12 mouse cellular contexts compared by ENCODE assay signal in the genomic region with DNA sequence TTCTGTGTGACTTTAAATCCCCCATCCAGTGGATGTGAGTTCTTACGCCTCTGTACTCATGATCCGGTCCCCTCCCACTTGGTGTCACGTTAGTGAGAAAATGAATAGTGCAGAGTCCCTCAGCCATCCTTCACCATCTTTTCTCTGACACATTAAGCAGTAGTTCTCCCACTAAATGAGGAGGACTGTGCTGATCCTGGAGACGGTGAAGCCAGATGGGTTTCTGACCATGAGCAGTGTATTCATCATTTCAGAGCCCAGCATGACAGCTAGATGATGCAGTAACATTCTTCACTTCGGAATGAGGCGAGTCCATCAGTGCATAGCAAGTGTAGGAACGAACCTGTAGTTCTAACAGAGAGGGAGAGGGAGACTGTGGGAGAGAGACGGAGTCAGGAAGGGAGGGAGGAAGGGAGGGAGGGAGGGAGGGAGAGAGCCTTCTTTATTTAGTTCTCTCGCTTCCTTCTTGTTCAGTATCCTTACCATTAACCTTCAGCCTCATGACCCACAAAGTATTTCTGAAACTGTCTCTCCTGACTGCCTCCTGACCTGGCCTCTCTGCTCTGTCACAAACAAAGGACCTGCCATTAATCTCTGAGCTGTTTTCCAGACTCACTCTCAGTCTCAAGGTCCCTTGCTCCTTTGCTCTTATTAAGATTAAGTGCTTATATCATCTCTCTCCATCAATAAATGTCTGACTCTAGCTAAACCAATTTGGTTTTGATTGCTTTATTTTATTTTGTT. TPM values are rescaled to one million over a fixed set of nuclear protein-coding genes. Genes with fewer than 3 reads are reported as not detected.
DNase-seq lines count a peak whose midpoint lies in the region; ATAC-seq lines count a peak whose summit lies in the region.
"Had no signal": no experiment of that assay in that cellular context is flagged by ENCODE, and none has a peak within 500 bp of the region (broad histone marks: within the 10 kb centered on the region; RNA-seq: fewer than 3 reads in every experiment).

No protein-coding gene starts in this region.

- H3K36me3 ChIP-seq in heart, embryonic 11.5 days (ENCODE audit: control insufficient read depth, insufficient read depth, low read length), result no peaks in the 10 kb centered on the region
- no peaks in the 10 kb centered on the region for H3K36me3 ChIP-seq in neural tube, embryonic 13.5 days
- no peaks in the 10 kb centered on the region for H3K36me3 ChIP-seq in limb, embryonic 15.5 days

- peaks cover 8% of the 10 kb centered on the region for H3K4me1 ChIP-seq in heart, embryonic 11.5 days (ENCODE audit: control insufficient read depth, insufficient read depth, low read length)
- H3K4me1 ChIP-seq in neural tube, embryonic 13.5 days (replicated peaks), result peaks cover 9% of the 10 kb centered on the region
- no peaks in the 10 kb centered on the region for H3K4me1 ChIP-seq in limb, embryonic 15.5 days

- no peak for DNase-seq in heart, adult 8-10 months (ENCODE audit: low spot score)
- DNase-seq in neural tube, embryonic 10.5 days (ENCODE audit: extremely low spot score, low spot score), result no peak
- no peak for DNase-seq in urinary bladder, postnatal 4 days (ENCODE audit: low spot score in 2 of 2)
- DNase-seq in yolk sac, embryonic 10.5 days (ENCODE audit: low spot score), result no peak
- DNase-seq: cerebellum, adult 18-20 months; spleen, adult 18-20 months had no signal

- H3K9ac ChIP-seq in heart, embryonic 11.5 days (ENCODE audit: low read depth, low read length), result peak overlapping the region; percentile 28; the same call in 1 of the 2 replicates
- H3K9ac ChIP-seq in neural tube, embryonic 13.5 days, result no peak overlapping the region
- no peak overlapping the region for H3K9ac ChIP-seq in limb, embryonic 15.5 days

- H3K27ac ChIP-seq in heart, embryonic 11.5 days (ENCODE audit: low read depth, low read length), result peak overlapping the region; percentile 64
- H3K27ac ChIP-seq in neural tube, embryonic 13.5 days (replicated peaks), result peak overlapping the region; percentile 35; the same call in 1 of the 2 replicates
- H3K27ac ChIP-seq in limb, embryonic 15.5 days, result 0 out of 2 replicates have a peak overlapping the region, but pooled peaks have one; percentile 4
- H3K27ac ChIP-seq: left cerebral cortex, adult 2 months had no signal

- no peaks in the 10 kb centered on the region for H3K27me3 ChIP-seq in heart, embryonic 11.5 days (ENCODE audit: control insufficient read depth, insufficient read depth, low read length)
- no peaks in the 10 kb centered on the region for H3K27me3 ChIP-seq in neural tube, embryonic 13.5 days
- no peaks in the 10 kb centered on the region for H3K27me3 ChIP-seq in limb, embryonic 15.5 days

- H3K4me3 ChIP-seq in heart, embryonic 11.5 days (ENCODE audit: low read depth, low read length), result no peak overlapping the region
- no peak overlapping the region for H3K4me3 ChIP-seq in neural tube, embryonic 13.5 days
- no peak overlapping the region for H3K4me3 ChIP-seq in limb, embryonic 15.5 days
- H3K4me3 ChIP-seq: left cerebral cortex, adult 2 months had no signal

- ATAC-seq in heart, embryonic 11.5 days (replicated peaks; ENCODE audit: insufficient number of reproducible peaks, low FRiP score, low TSS enrichment), result no peak
- ATAC-seq in neural tube, embryonic 13.5 days (ENCODE audit: low read depth), result peak; percentile 65; the same call in 1 of the 2 replicates
- ATAC-seq in limb, embryonic 15.5 days (ENCODE audit: insufficient number of reproducible peaks, low FRiP score, low TSS enrichment, low read depth), result no peak
- ATAC-seq: activated CD4-positive, CD25-positive, alpha-beta regulatory T cell, adult 4 months had no signal

- no peaks in the 10 kb centered on the region for H3K9me3 ChIP-seq in heart, embryonic 11.5 days (replicated peaks; ENCODE audit: control insufficient read depth, low read length)
- H3K9me3 ChIP-seq in neural tube, embryonic 13.5 days, result no peaks in the 10 kb centered on the region
- no peaks in the 10 kb centered on the region for H3K9me3 ChIP-seq in limb, embryonic 15.5 days

- 42% methylated on average over 9 of the region's 9 CpGs for WGBS in heart, embryonic 11.5 days (ENCODE audit: insufficient replicate concordance)
- 48% methylated on average over 9 of the region's 9 CpGs for WGBS in neural tube, embryonic 13.5 days
- WGBS in limb, embryonic 15.5 days, result 53% methylated on average over 9 of the region's 9 CpGs

- H3K4me2 ChIP-seq in heart, embryonic 11.5 days, result no peak overlapping the region
- no peak overlapping the region for H3K4me2 ChIP-seq in neural tube, embryonic 13.5 days
- H3K4me2 ChIP-seq in limb, embryonic 15.5 days, result no peak overlapping the region

RNA-seq across cellular contexts. Expression of a gene that starts 49.6 kb away (rescaled TPM):
- 6.3 and 7.2 TPM in 2 replicates for polyA plus RNA-seq in heart, embryonic 11.5 days (2014; fragmentation: Nextera tagmentation; extraction: Ambion mirVana)
- total RNA-seq in heart, adult 8-10 months (2022), result 1 to 10 TPM; 1.3 to 1.8 (median 1.8) TPM
- polyA plus RNA-seq in neural tube, embryonic 13.5 days (2015; fragmentation: Nextera tagmentation; extraction: Ambion mirVana), result 14.9 and 16.9 TPM in 2 replicates
- 34.1 and 49.8 TPM in 2 replicates for polyA plus RNA-seq in limb, embryonic 15.5 days (2015; fragmentation: Nextera tagmentation; extraction: Ambion mirVana)
- total RNA-seq: neutrophil, adult 5-6 weeks had no signal
- polyA plus RNA-seq: activated CD4-positive, CD25-positive, alpha-beta regulatory T cell, adult 4 months had no signal

RNA-seq across cellular contexts. Expression of a gene that starts 53.4 kb away (rescaled TPM):
- 0.27 and 0.49 TPM in 2 replicates for polyA plus RNA-seq in heart, embryonic 11.5 days (2014; fragmentation: Nextera tagmentation; extraction: Ambion mirVana)
- total RNA-seq in heart, adult 8-10 months (2022), result not detected
- polyA plus RNA-seq in neural tube, embryonic 13.5 days (2015; fragmentation: Nextera tagmentation; extraction: Ambion mirVana), result 16.9 and 17.2 TPM in 2 replicates
- 0.61 and 0.91 TPM in 2 replicates for polyA plus RNA-seq in limb, embryonic 15.5 days (2015; fragmentation: Nextera tagmentation; extraction: Ambion mirVana)
- total RNA-seq: neutrophil, adult 5-6 weeks had no signal

Comparison
In these comparisons a context has a peak if more than half of its experiments do, and no peak if none do; other contexts are left out.
1. H3K27ac ChIP-seq: peak in every context shown above with its lines; median percentile 64 in heart, embryonic 11.5 days; 35 in neural tube, embryonic 13.5 days; 4 in limb, embryonic 15.5 days.